Mouse (Mus musculus) neutrophil, adult 83 days (primary cell): ENCODE measurements around the gene Mei4. TPM values are rescaled to one million over a fixed set of nuclear protein-coding genes. Genes with fewer than 3 reads are reported as not detected.

Experiments used
- total RNA-seq, 2 experiments: library from RNA; stranded (reverse); gene quantifications; one replicate each; pipeline ENCODE4 v1.2.4; 2023

Mei4 gene
- total RNA-seq = under 1 TPM; 0.18 to 0.22 TPM

DNA sequence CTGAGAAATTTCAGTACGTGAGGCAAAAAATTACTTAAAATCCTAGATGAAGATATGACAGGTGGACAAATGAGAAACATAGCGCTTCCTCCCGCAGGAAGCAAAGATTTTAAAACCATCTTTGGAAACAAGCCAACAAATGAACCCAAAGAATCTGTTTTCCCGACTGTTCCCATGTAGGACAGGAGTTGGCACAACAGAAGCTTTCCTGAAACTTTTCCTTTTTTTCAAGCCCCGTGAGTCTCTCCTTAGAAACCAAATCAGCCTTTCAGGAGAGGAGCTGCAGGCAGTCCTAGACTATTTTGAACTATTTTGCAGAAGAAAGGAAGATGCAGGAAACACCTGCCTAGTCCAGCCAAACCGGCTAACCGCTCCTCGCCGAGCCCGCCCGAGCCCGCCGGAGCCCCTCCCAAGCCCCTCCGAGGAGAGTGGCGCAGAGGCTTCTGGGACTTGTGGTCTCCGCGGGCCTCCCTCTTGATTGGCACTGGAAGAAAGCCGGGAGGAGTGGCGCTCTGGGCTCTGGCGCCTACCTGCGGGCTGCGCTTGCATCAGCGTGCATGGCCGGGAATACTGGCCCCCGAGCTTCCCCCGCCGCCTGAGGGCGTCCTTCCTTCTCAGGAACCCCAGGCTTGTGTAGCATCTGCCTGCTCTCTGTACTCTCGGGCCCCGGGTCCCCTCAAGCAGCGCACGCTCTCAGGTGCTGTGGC, at the start of gene Mei4:
Gene Mei4, plus strand, starts transcription at position 490 of the 707 bp plus-strand sequence.

Other genes starting within 250 kb of the Mei4 start
- gene Htr1b, start 229.8 kb upstream of the Mei4 start, total RNA-seq = under 1 TPM; 0.09 to 0.24 TPM